Mouse (Mus musculus): ENCODE measurements around the gene Atp5d.

- TF ChIP-seq EP300 (IDR thresholded peaks at IDR 0.05; ENCODE audit: low read depth) (no peak), CTCF (IDR thresholded peaks at IDR 0.05; ENCODE audit: low read depth) (no peak)
Observed at GRCm38 (mm10) chr10:80169651-80170050, 31.2 kb downstream of the Atp5d start.
